In the genomic region with DNA sequence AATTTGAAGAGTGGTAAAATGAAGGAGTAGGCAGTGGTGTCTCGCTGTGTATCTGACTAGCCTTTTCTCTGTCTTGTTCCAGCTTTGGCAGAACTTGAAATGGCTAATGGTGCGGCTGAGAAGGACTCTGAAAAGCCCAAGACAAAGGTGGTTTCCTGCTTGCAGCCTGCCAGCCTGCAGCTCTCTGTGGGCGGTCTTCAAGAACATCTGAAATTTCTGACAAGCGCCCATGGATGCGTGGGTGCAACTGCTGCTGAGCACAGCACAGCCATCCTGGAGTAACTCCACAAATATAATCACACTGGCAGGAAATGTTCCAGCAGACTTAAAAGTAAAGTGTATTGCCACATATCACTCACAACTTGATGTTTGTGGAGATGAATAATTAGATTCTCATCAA, we compare ENCODE assay signal across 16 mouse cellular contexts.
DNase-seq lines count a peak whose midpoint lies in the region; ATAC-seq lines count a peak whose summit lies in the region.
"Had no signal": no experiment of that assay in that cellular context is flagged by ENCODE, and none has a peak within 500 bp of the region (broad histone marks: within the 10 kb centered on the region; RNA-seq: fewer than 3 reads in every experiment).

No protein-coding gene starts in this region.

- no peak overlapping the region for H3K27ac ChIP-seq in hindbrain, embryonic 16.5 days (ENCODE audit: low read depth, low read length)
- H3K27ac ChIP-seq: heart, adult 2 months; limb, embryonic 10.5 days; liver, embryonic 14.5 days; midbrain, embryonic 15.5 days; neural tube, embryonic 12.5 days had no signal

- no peaks in the 10 kb centered on the region for H3K27me3 ChIP-seq in hindbrain, embryonic 16.5 days (replicated peaks; ENCODE audit: control insufficient read depth, insufficient read depth, low read length)
- H3K27me3 ChIP-seq: neural tube, embryonic 12.5 days had no signal

- H3K9ac ChIP-seq in hindbrain, embryonic 16.5 days (ENCODE audit: low read depth, low read length) = no peak overlapping the region
- H3K9ac ChIP-seq: liver, embryonic 14.5 days; midbrain, embryonic 15.5 days; neural tube, embryonic 12.5 days had no signal

- no peak for ATAC-seq in hindbrain, embryonic 16.5 days
- ATAC-seq: forebrain, embryonic 16.5 days; midbrain, embryonic 15.5 days had no signal

- DNase-seq in layer of hippocampus, adult 11-12 months (ENCODE audit: low spot score) = peak; percentile 56
- DNase-seq in layer of hippocampus, adult 9-10 months (ENCODE audit: low spot score) = no peak
- peak; percentile 29 to 49 for DNase-seq in frontal cortex, postnatal 25 days (ENCODE audit: low spot score in 2 of 2)
- DNase-seq in left cerebral cortex, adult 18-20 months (ENCODE audit: low spot score in 2 of 2) = peak; percentile 64 to 66
- DNase-seq in right cerebral cortex, postnatal 14 days = peak; percentile 44
- no peak for DNase-seq in kidney, postnatal 14 days
- DNase-seq in lung, postnatal 14 days = no peak
- DNase-seq: adrenal gland, postnatal 10 days; heart, adult 2 months; lung, postnatal 4 days had no signal

- H3K4me2 ChIP-seq in hindbrain, embryonic 16.5 days (ENCODE audit: low read length) = no peak overlapping the region
- H3K4me2 ChIP-seq: midbrain, embryonic 15.5 days; neural tube, embryonic 12.5 days had no signal

- no peaks in the 10 kb centered on the region for H3K4me1 ChIP-seq in hindbrain, embryonic 16.5 days (ENCODE audit: control insufficient read depth, insufficient read depth, low read depth, low read length)
- H3K4me1 ChIP-seq: limb, embryonic 10.5 days; midbrain, embryonic 15.5 days; neural tube, embryonic 12.5 days had no signal

- H3K36me3 ChIP-seq in hindbrain, embryonic 16.5 days (ENCODE audit: control insufficient read depth, insufficient read depth, low read length) = no peaks in the 10 kb centered on the region
- H3K36me3 ChIP-seq: limb, embryonic 10.5 days; midbrain, embryonic 15.5 days; neural tube, embryonic 12.5 days had no signal

- no peaks in the 10 kb centered on the region for H3K9me3 ChIP-seq in hindbrain, embryonic 16.5 days (ENCODE audit: control insufficient read depth, low read length)
- H3K9me3 ChIP-seq: limb, embryonic 10.5 days; midbrain, embryonic 15.5 days; neural tube, embryonic 12.5 days had no signal

- H3K4me3 ChIP-seq in hindbrain, embryonic 16.5 days (ENCODE audit: low read length) = no peak overlapping the region
- H3K4me3 ChIP-seq: heart, adult 2 months; limb, embryonic 10.5 days; midbrain, embryonic 15.5 days; neural tube, embryonic 12.5 days had no signal

- WGBS in hindbrain, embryonic 16.5 days = 57% methylated on average over 5 of the region's 5 CpGs

Comparison
In these comparisons a context has a peak if more than half of its experiments do, and no peak if none do; other contexts are left out.
1. DNase-seq: peak in layer of hippocampus, adult 11-12 months (single experiment), frontal cortex, postnatal 25 days (2 of 2), left cerebral cortex, adult 18-20 months (2 of 2) and right cerebral cortex, postnatal 14 days (single experiment); none in layer of hippocampus, adult 9-10 months (single experiment), kidney, postnatal 14 days (single experiment) and lung, postnatal 14 days (single experiment).